Mouse (Mus musculus) kidney, embryonic 15.5 days (tissue): ENCODE results near the gene Rtraf. TPM values are rescaled to one million over a fixed set of nuclear protein-coding genes. Genes with fewer than 3 reads are reported as not detected.

Experiments
- ATAC-seq: fragments of 200-750 bp; cut with Nextera tagmentation; replicated peaks from 2 replicates; pipeline ENCODE4 v1.8.0; 2017; ENCODE audit warnings: moderate TSS enrichment; ENCODE audit not compliant: low FRiP score
- H3K27ac ChIP-seq: fragments of 300-500 bp; sonication (generic); 2 replicates; pipeline ENCODE4 v1.5.1; 2015; ENCODE audit warnings: mild to moderate bottlenecking, inconsistent platforms
- H3K27me3 ChIP-seq: fragments of 300-500 bp; sonication (generic); 2 replicates; pipeline ENCODE4 v1.6.1; 2015; ENCODE audit warnings: inconsistent platforms
- H3K36me3 ChIP-seq: fragments of 300-500 bp; sonication (generic); 2 replicates; pipeline ENCODE4 v1.6.1; 2015; ENCODE audit warnings: inconsistent platforms
- H3K4me1 ChIP-seq: fragments of 300-500 bp; sonication (generic); 2 replicates; pipeline ENCODE4 v1.6.1; 2015; ENCODE audit warnings: inconsistent platforms
- H3K4me2 ChIP-seq: fragments of 300-500 bp; sonication (generic); 2 replicates; pipeline ENCODE4 v1.6.1; 2015; ENCODE audit warnings: moderate library complexity, mild to moderate bottlenecking, inconsistent platforms
- H3K4me3 ChIP-seq: fragments of 300-500 bp; sonication (generic); replicated peaks from 2 replicates; pipeline ENCODE4 v1.5.1; 2015; ENCODE audit warnings: mild to moderate bottlenecking, inconsistent platforms
- H3K9ac ChIP-seq: fragments of 300-500 bp; sonication (generic); 2 replicates; pipeline ENCODE4 v1.6.1; 2015; ENCODE audit warnings: mild to moderate bottlenecking, inconsistent platforms
- H3K9me3 ChIP-seq: fragments of 300-500 bp; sonication (generic); replicated peaks from 2 replicates; pipeline ENCODE4 v1.6.1; 2016; ENCODE audit warnings: inconsistent platforms
- WGBS: fragments of 180-500 bp; shearing (Covaris S2); methylation state at CpG from one replicate; pipeline ENCODE4 v1.1.7; 2015; ENCODE audit warnings: mixed read lengths; 5-methylcytosine and 5-hydroxymethylcytosine counted together
- polyA plus RNA-seq: library from polyadenylated mRNA; unstranded; fragments of >200 nt; fragmentation: Nextera tagmentation; extraction: Ambion mirVana; gene quantifications from 2 replicates; pipeline ENCODE4 v1.2.1, GENCODE M21; 2015

The Rtraf gene
- polyA plus RNA-seq, 1 experiment from 2014 or later: 211 TPM

GRCm38 (mm10) chr14:19794881-19795280, 28.7 kb downstream of the Rtraf start:
- Histone ChIP-seq H3K4me2 (no peak overlapping the region), H3K27me3 (no peaks in the 10 kb centered on the region), H3K9ac (no peak overlapping the region), H3K4me1 (no peaks in the 10 kb centered on the region), H3K9me3 (no peaks in the 10 kb centered on the region), H3K4me3 (no peak overlapping the region), H3K27ac (peak overlapping the region; percentile 60), H3K36me3 (peaks cover 55% of the 10 kb centered on the region)
- WGBS: 53% methylated on average over 4 of the region's 4 CpGs
- ATAC-seq: 0 out of 2 replicates have a peak, but pooled peaks have one; percentile 25

- H3K9ac ChIP-seq: no peak overlapping the region
- ATAC-seq: peak; percentile 49; the same call in 1 of the 2 replicates
- H3K27me3 ChIP-seq: no peaks in the 10 kb centered on the region
- no peaks in the 10 kb centered on the region for H3K4me1 ChIP-seq
- peaks cover 34% of the 10 kb centered on the region for H3K36me3 ChIP-seq
- H3K27ac ChIP-seq: no peak overlapping the region
- no peaks in the 10 kb centered on the region for H3K9me3 ChIP-seq
- WGBS: 82% methylated on average over 1 of the region's 1 CpGs
- no peak overlapping the region for H3K4me3 ChIP-seq
- H3K4me2 ChIP-seq: no peak overlapping the region
These were observed 35.2 kb downstream of the Rtraf start for GRCm38 (mm10) chr14:19788443-19788842.

GRCm38 (mm10) chr14:19785797-19786588, 37.6 kb downstream of the Rtraf start:
- no peak overlapping the region for H3K4me3 ChIP-seq
- no peaks in the 10 kb centered on the region for H3K27me3 ChIP-seq
- H3K36me3 ChIP-seq: peaks cover 36% of the 10 kb centered on the region
- ATAC-seq: no peak
- H3K4me2 ChIP-seq: no peak overlapping the region
- no peaks in the 10 kb centered on the region for H3K9me3 ChIP-seq
- 76% methylated on average over 9 of the region's 9 CpGs for WGBS
- no peak overlapping the region for H3K9ac ChIP-seq
- no peaks in the 10 kb centered on the region for H3K4me1 ChIP-seq
- no peak overlapping the region for H3K27ac ChIP-seq

- peaks cover 55% of the 10 kb centered on the region for H3K36me3 ChIP-seq
- H3K27me3 ChIP-seq: no peaks in the 10 kb centered on the region
- no peak overlapping the region for H3K4me3 ChIP-seq
- H3K4me2 ChIP-seq: no peak overlapping the region
- peaks cover 10% of the 10 kb centered on the region for H3K4me1 ChIP-seq
- H3K9me3 ChIP-seq: no peaks in the 10 kb centered on the region; the same call in 1 of the 2 replicates
- no peak overlapping the region for H3K9ac ChIP-seq
- ATAC-seq: no peak
- 91% methylated on average over 13 of the region's 13 CpGs for WGBS
- H3K27ac ChIP-seq: no peak overlapping the region
These were observed 45.7 kb downstream of the Rtraf start for GRCm38 (mm10) chr14:19777945-19778344.

- H3K27me3 ChIP-seq: no peaks in the 10 kb centered on the region
- no peak overlapping the region for H3K4me3 ChIP-seq
- no peak overlapping the region for H3K27ac ChIP-seq
- no peak for ATAC-seq
- no peak overlapping the region for H3K9ac ChIP-seq
- 91% methylated on average over 6 of the region's 6 CpGs for WGBS
- no peak overlapping the region for H3K4me2 ChIP-seq
- H3K9me3 ChIP-seq: no peaks in the 10 kb centered on the region; the same call in 1 of the 2 replicates
- H3K36me3 ChIP-seq: peaks cover 50% of the 10 kb centered on the region
- H3K4me1 ChIP-seq: peaks cover 10% of the 10 kb centered on the region
These were observed 46.3 kb downstream of the Rtraf start for GRCm38 (mm10) chr14:19777365-19777764.

GRCm38 (mm10) chr14:19776890-19777289, 46.7 kb downstream of the Rtraf start:
- peaks cover 45% of the 10 kb centered on the region for H3K36me3 ChIP-seq
- no peak overlapping the region for H3K9ac ChIP-seq
- no peaks in the 10 kb centered on the region; the same call in 1 of the 2 replicates for H3K9me3 ChIP-seq
- H3K27me3 ChIP-seq: no peaks in the 10 kb centered on the region
- WGBS: 58% methylated on average over 6 of the region's 6 CpGs
- peak overlapping the region; percentile 33 for H3K27ac ChIP-seq
- 0 out of 2 replicates have a peak, but pooled peaks have one; percentile 49 for ATAC-seq
- peaks cover 10% of the 10 kb centered on the region for H3K4me1 ChIP-seq
- H3K4me2 ChIP-seq: no peak overlapping the region
- H3K4me3 ChIP-seq: no peak overlapping the region

GRCm38 (mm10) chr14:19776179-19776578, 47.4 kb downstream of the Rtraf start:
- peaks cover 40% of the 10 kb centered on the region for H3K36me3 ChIP-seq
- no peak overlapping the region for H3K9ac ChIP-seq
- 94% methylated on average over 5 of the region's 5 CpGs for WGBS
- H3K4me2 ChIP-seq: no peak overlapping the region
- peak overlapping the region; percentile 33 for H3K27ac ChIP-seq
- H3K4me3 ChIP-seq: no peak overlapping the region
- H3K27me3 ChIP-seq: no peaks in the 10 kb centered on the region
- ATAC-seq: no peak
- H3K4me1 ChIP-seq: peaks cover 12% of the 10 kb centered on the region
- H3K9me3 ChIP-seq: no peaks in the 10 kb centered on the region; the same call in 1 of the 2 replicates

- 94% methylated on average over 4 of the region's 4 CpGs for WGBS
- H3K27me3 ChIP-seq: no peaks in the 10 kb centered on the region
- H3K4me2 ChIP-seq: no peak overlapping the region
- peaks cover 18% of the 10 kb centered on the region for H3K4me1 ChIP-seq
- peaks cover 33% of the 10 kb centered on the region for H3K36me3 ChIP-seq
- no peak overlapping the region for H3K4me3 ChIP-seq
- H3K27ac ChIP-seq: no peak overlapping the region
- no peaks in the 10 kb centered on the region; the same call in 1 of the 2 replicates for H3K9me3 ChIP-seq
- ATAC-seq: no peak
- no peak overlapping the region for H3K9ac ChIP-seq
These were observed 48.1 kb downstream of the Rtraf start for GRCm38 (mm10) chr14:19775491-19775890.

- H3K4me1 ChIP-seq: peaks cover 31% of the 10 kb centered on the region
- H3K4me3 ChIP-seq: no peak overlapping the region
- no peak overlapping the region for H3K27ac ChIP-seq
- H3K9me3 ChIP-seq: no peaks in the 10 kb centered on the region; the same call in 1 of the 2 replicates
- H3K27me3 ChIP-seq: no peaks in the 10 kb centered on the region
- no peak for ATAC-seq
- no peak overlapping the region for H3K4me2 ChIP-seq
- no peak overlapping the region for H3K9ac ChIP-seq
- 57% methylated on average over 13 of the region's 13 CpGs for WGBS
- peaks cover 20% of the 10 kb centered on the region for H3K36me3 ChIP-seq
These were observed 49.5 kb downstream of the Rtraf start for GRCm38 (mm10) chr14:19774036-19774628.

- Histone ChIP-seq H3K4me3 (no peak overlapping the region), H3K36me3 (peaks cover 12% of the 10 kb centered on the region), H3K4me2 (no peak overlapping the region), H3K27ac (no peak overlapping the region), H3K9me3 (no peaks in the 10 kb centered on the region; the same call in 1 of the 2 replicates), H3K4me1 (peaks cover 44% of the 10 kb centered on the region), H3K27me3 (no peaks in the 10 kb centered on the region), H3K9ac (no peak overlapping the region)
- WGBS: 66% methylated on average over 7 of the region's 7 CpGs
- ATAC-seq: no peak
These were observed 52.5 kb downstream of the Rtraf start for GRCm38 (mm10) chr14:19771173-19771572.

GRCm38 (mm10) chr14:19769441-19770200, 54.0 kb downstream of the Rtraf start:
- no peaks in the 10 kb centered on the region for H3K9me3 ChIP-seq
- peaks cover 58% of the 10 kb centered on the region for H3K4me1 ChIP-seq
- H3K4me2 ChIP-seq: no peak overlapping the region
- H3K27me3 ChIP-seq: no peaks in the 10 kb centered on the region
- H3K36me3 ChIP-seq: peaks cover 18% of the 10 kb centered on the region
- peak overlapping the region; percentile 45 for H3K27ac ChIP-seq
- no peak overlapping the region for H3K4me3 ChIP-seq
- no peak overlapping the region for H3K9ac ChIP-seq
- no peak for ATAC-seq
- WGBS: 33% methylated on average over 6 of the region's 6 CpGs

- no peak overlapping the region for H3K4me2 ChIP-seq
- 91% methylated on average over 6 of the region's 6 CpGs for WGBS
- H3K9ac ChIP-seq: no peak overlapping the region
- H3K27ac ChIP-seq: peak overlapping the region; percentile 45; the same call in 1 of the 2 replicates
- no peaks in the 10 kb centered on the region for H3K9me3 ChIP-seq
- H3K36me3 ChIP-seq: peaks cover 22% of the 10 kb centered on the region
- no peak overlapping the region for H3K4me3 ChIP-seq
- ATAC-seq: no peak
- H3K4me1 ChIP-seq: peaks cover 62% of the 10 kb centered on the region
- no peaks in the 10 kb centered on the region for H3K27me3 ChIP-seq
These were observed 55.0 kb downstream of the Rtraf start for GRCm38 (mm10) chr14:19768648-19769047.
